19 mouse cellular contexts compared by ENCODE assay signal in genomic region chr15:11197051-11197450, GRCm38 (mm10).
DNase-seq lines count a peak whose midpoint lies in the region; ATAC-seq lines count a peak whose summit lies in the region.
"Had no signal": no experiment of that assay in that cellular context is flagged by ENCODE, and none has a peak within 500 bp of the region (broad histone marks: within the 10 kb centered on the region; RNA-seq: fewer than 3 reads in every experiment).

No protein-coding gene starts in this region.

- no peaks in the 10 kb centered on the region for H3K9me3 ChIP-seq in heart, embryonic 11.5 days (replicated peaks; ENCODE audit: control insufficient read depth, low read length)
- no peaks in the 10 kb centered on the region for H3K9me3 ChIP-seq in embryonic facial prominence, embryonic 15.5 days (replicated peaks)
- H3K9me3 ChIP-seq: forebrain, embryonic 13.5 days; hindbrain, embryonic 13.5 days; liver, embryonic 13.5 days; lung, embryonic 15.5 days; neural tube, embryonic 12.5 days had no signal

- ATAC-seq in heart, embryonic 11.5 days (replicated peaks; ENCODE audit: insufficient number of reproducible peaks, low FRiP score, low TSS enrichment), result no peak
- ATAC-seq in embryonic facial prominence, embryonic 15.5 days (ENCODE audit: insufficient number of reproducible peaks, low FRiP score, low TSS enrichment, low read depth), result peak; percentile 88
- ATAC-seq: forebrain, embryonic 13.5 days; intestine, embryonic 16.5 days had no signal

- WGBS in heart, embryonic 11.5 days (ENCODE audit: insufficient replicate concordance), result 83% methylated on average over 6 of the region's 6 CpGs
- 38% methylated on average over 6 of the region's 6 CpGs for WGBS in embryonic facial prominence, embryonic 15.5 days

- no peak overlapping the region for H3K4me2 ChIP-seq in heart, embryonic 11.5 days
- no peak overlapping the region for H3K4me2 ChIP-seq in embryonic facial prominence, embryonic 15.5 days (replicated peaks)
- H3K4me2 ChIP-seq: forebrain, embryonic 13.5 days; hindbrain, embryonic 13.5 days; liver, embryonic 13.5 days; lung, embryonic 15.5 days; midbrain, embryonic 11.5 days; neural tube, embryonic 12.5 days had no signal

- H3K4me3 ChIP-seq in heart, embryonic 11.5 days (ENCODE audit: low read depth, low read length), result no peak overlapping the region
- H3K4me3 ChIP-seq in embryonic facial prominence, embryonic 15.5 days (replicated peaks), result no peak overlapping the region
- H3K4me3 ChIP-seq: forebrain, embryonic 13.5 days; hindbrain, embryonic 13.5 days; liver, embryonic 13.5 days; lung, embryonic 15.5 days; neural tube, embryonic 12.5 days had no signal

- no peaks in the 10 kb centered on the region for H3K4me1 ChIP-seq in heart, embryonic 11.5 days (ENCODE audit: control insufficient read depth, insufficient read depth, low read length)
- H3K4me1 ChIP-seq in embryonic facial prominence, embryonic 15.5 days, result no peaks in the 10 kb centered on the region
- H3K4me1 ChIP-seq: forebrain, embryonic 13.5 days; hindbrain, embryonic 13.5 days; liver, embryonic 13.5 days; lung, embryonic 15.5 days; neural tube, embryonic 12.5 days had no signal

- no peaks in the 10 kb centered on the region for H3K36me3 ChIP-seq in heart, embryonic 11.5 days (ENCODE audit: control insufficient read depth, insufficient read depth, low read length)
- no peaks in the 10 kb centered on the region for H3K36me3 ChIP-seq in embryonic facial prominence, embryonic 15.5 days
- H3K36me3 ChIP-seq: hindbrain, embryonic 13.5 days; liver, embryonic 13.5 days; lung, embryonic 15.5 days; neural tube, embryonic 12.5 days had no signal

- no peaks in the 10 kb centered on the region for H3K27me3 ChIP-seq in heart, embryonic 11.5 days (ENCODE audit: control insufficient read depth, insufficient read depth, low read length)
- H3K27me3 ChIP-seq in embryonic facial prominence, embryonic 15.5 days, result no peaks in the 10 kb centered on the region
- H3K27me3 ChIP-seq: forebrain, embryonic 13.5 days; hindbrain, embryonic 13.5 days; liver, embryonic 13.5 days; lung, embryonic 15.5 days; neural tube, embryonic 12.5 days had no signal

- intact Hi-C loops in heart, postnatal 14 days (cut with DNase I), result no loop called here

- peak; percentile 96 for DNase-seq in heart, adult 11 months
- DNase-seq in layer of hippocampus, adult 11-12 months (ENCODE audit: low spot score), result peak; percentile 5
- DNase-seq in layer of hippocampus, adult 9-10 months (ENCODE audit: low spot score), result no peak
- DNase-seq in heart, postnatal 14 days, result peak; percentile 22 to 24
- DNase-seq in left cerebral cortex, adult 18-20 months (ENCODE audit: low spot score in 2 of 2), result no peak
- DNase-seq: adrenal gland, postnatal 36 days; kidney, postnatal 36 days; left cerebral cortex, postnatal 4 days; liver, embryonic 13.5 days; thymus, postnatal 25 days had no signal

- H3K27ac ChIP-seq in heart, embryonic 11.5 days (ENCODE audit: low read depth, low read length), result no peak overlapping the region
- H3K27ac ChIP-seq in embryonic facial prominence, embryonic 15.5 days (replicated peaks), result peak overlapping the region; percentile 31
- H3K27ac ChIP-seq: forebrain, embryonic 13.5 days; hindbrain, embryonic 13.5 days; liver, embryonic 13.5 days; lung, embryonic 15.5 days; macrophage; neural tube, embryonic 12.5 days had no signal

- H3K9ac ChIP-seq in heart, embryonic 11.5 days (ENCODE audit: low read depth, low read length), result no peak overlapping the region
- no peak overlapping the region for H3K9ac ChIP-seq in embryonic facial prominence, embryonic 15.5 days
- H3K9ac ChIP-seq: forebrain, embryonic 13.5 days; hindbrain, embryonic 13.5 days; liver, embryonic 13.5 days; lung, embryonic 15.5 days; neural tube, embryonic 12.5 days had no signal

Comparison
In these comparisons a context has a peak if more than half of its experiments do, and no peak if none do; other contexts are left out.
1. DNase-seq: peak in heart, adult 11 months (single experiment), layer of hippocampus, adult 11-12 months (single experiment) and heart, postnatal 14 days (2 of 2); none in layer of hippocampus, adult 9-10 months (single experiment) and left cerebral cortex, adult 18-20 months (0 of 2).